Mouse (Mus musculus) G1E (cell line): ENCODE data around the gene Actl7a.

Experiments used
- CTCF ChIP-seq: IDR thresholded peaks from 2 replicates; pipeline ENCODE4 v1.5.1; 2012; ENCODE audit warnings: low read depth, low read length, inconsistent platforms, mixed read lengths
- GATA1 ChIP-seq: IDR thresholded peaks from 2 replicates; pipeline ENCODE4 v1.6.1; 2012; ENCODE audit warnings: borderline replicate concordance, low read length, inconsistent platforms, mixed read lengths
- GATA2 ChIP-seq: IDR thresholded peaks from 2 replicates; pipeline ENCODE4 v1.6.1; 2012; ENCODE audit warnings: low read depth, low read length, inconsistent platforms, borderline replicate concordance
- TAL1 ChIP-seq: conservative IDR thresholded peaks from 2 replicates; pipeline ENCODE4 v1.6.1; 2012; ENCODE audit warnings: low read depth, low read length, inconsistent platforms, mixed read lengths

- TF ChIP-seq CTCF, result 0 out of 2 replicates have a peak, but pooled peaks have one; percentile 18
- no peak for TF ChIP-seq GATA1
- TF ChIP-seq GATA2, result no peak
- no peak for TF ChIP-seq TAL1
Measured at GRCm38 (mm10) chr4:56725839-56726238, 17.4 kb upstream of the Actl7a start.
